Comparison of ENCODE assay signal across 9 mouse cellular contexts in genomic region chr9:56551376-56552186, GRCm38 (mm10).
DNase-seq lines count a peak whose midpoint lies in the region; ATAC-seq and TF ChIP-seq lines count a peak whose summit lies in the region.
"Had no signal": no experiment of that assay in that cellular context is flagged by ENCODE, and none has a peak within 500 bp of the region (broad histone marks: within the 10 kb centered on the region; RNA-seq: fewer than 3 reads in every experiment).

No protein-coding gene starts in this region.

- 69% methylated on average over 11 of the region's 11 CpGs for WGBS in limb, embryonic 10.5 days

- TF ChIP-seq CTCF in embryonic fibroblast, embryonic 13.5 days (IDR thresholded peaks at IDR 0.05; ENCODE audit: borderline replicate concordance, insufficient read depth, low read length): no peak

- no peak for ATAC-seq in granulocyte monocyte progenitor cell, adult 5-6 weeks (replicated peaks; ENCODE audit: poor library complexity, severe bottlenecking)

- no peak overlapping the region for H3K4me3 ChIP-seq in embryonic fibroblast, embryonic 13.5 days (ENCODE audit: insufficient read depth, low read length)
- no peak overlapping the region for H3K4me3 ChIP-seq in limb, embryonic 10.5 days

- peaks cover 18% of the 10 kb centered on the region; the same call in 1 of the 2 replicates for H3K27me3 ChIP-seq in limb, embryonic 10.5 days (ENCODE audit: low read depth, poor library complexity, severe bottlenecking)

- peaks cover 12% of the 10 kb centered on the region for H3K4me1 ChIP-seq in embryonic fibroblast, embryonic 13.5 days (ENCODE audit: control insufficient read depth, insufficient read depth, low read length)
- H3K4me1 ChIP-seq in limb, embryonic 10.5 days: peaks cover 78% of the 10 kb centered on the region

- no peaks in the 10 kb centered on the region for H3K9me3 ChIP-seq in limb, embryonic 10.5 days (replicated peaks)

- H3K36me3 ChIP-seq in limb, embryonic 10.5 days: no peaks in the 10 kb centered on the region

- intact Hi-C loops in heart, postnatal 25 days (cut with DNase I): loop anchor here (1.0 to 2.0 kb wide), 3 partner anchors 45 to 431 kb away; no protein-coding TSS in a partner anchor

- DNase-seq in heart, adult 11 months: peak; percentile 94
- DNase-seq in heart, postnatal 25 days (ENCODE audit: low spot score): no peak
- peak; percentile 56 for DNase-seq in 3T3-L1 (ENCODE audit: low read depth, low spot score)
- DNase-seq in limb, embryonic 10.5 days (ENCODE audit: low spot score): no peak
- DNase-seq in urinary bladder, postnatal 10 days (ENCODE audit: low spot score): no peak
- DNase-seq in ovary, postnatal 36 days (ENCODE audit: low spot score): no peak
- DNase-seq: right cerebral cortex, adult 18-20 months had no signal

- peak overlapping the region; percentile 70 for H3K27ac ChIP-seq in embryonic fibroblast, embryonic 13.5 days (ENCODE audit: insufficient read depth, low read length)
- peak overlapping the region; percentile 57; the same call in 1 of the 2 replicates for H3K27ac ChIP-seq in limb, embryonic 10.5 days

- no peak for TF ChIP-seq POLR2A in embryonic fibroblast, embryonic 13.5 days (IDR thresholded peaks at IDR 0.05; ENCODE audit: low read depth, low read length)

Comparison
In these comparisons a context has a peak if more than half of its experiments do, and no peak if none do; other contexts are left out.
1. DNase-seq: peak in heart, adult 11 months (single experiment) and 3T3-L1 (single experiment); none in heart, postnatal 25 days (single experiment), limb, embryonic 10.5 days (single experiment), urinary bladder, postnatal 10 days (single experiment) and ovary, postnatal 36 days (single experiment).